Mouse (Mus musculus) adrenal gland, postnatal 25 days (tissue): Measurements from ENCODE around the gene Ahsg. TPM values are rescaled to one million over a fixed set of nuclear protein-coding genes. Genes with fewer than 3 reads are reported as not detected.

ENCODE experiments used
- DNase-seq: peaks from one replicate; pipeline ENCODE4 v3.0.0; 2021; ENCODE audit warnings: mixed read lengths
- long read RNA-seq: library from polyadenylated mRNA; stranded (forward); transcript quantifications from one replicate; pipeline ENCODE4 v2.0.0, GENCODE M21; 2021
- total RNA-seq: library from RNA; stranded (reverse); gene quantifications from 2 replicates; pipeline ENCODE4 v1.2.3, GENCODE M21; 2021

Gene Ahsg
- total RNA-seq = 1.6 and 132 TPM in 2 replicates
- long read RNA-seq, transcript Ahsg-201 (7 exons, 1,484 nt) = major isoform, 2,716 of 4,648 reads
- long read RNA-seq, partial matches to known transcripts = 1,883 of 4,648 reads
- long read RNA-seq, other reads (novel, unspliced or antisense) = 46 of 4,648 reads

GRCm38 (mm10) chr16:22890683-22891510 is at the start of gene Ahsg:
TSS of gene Ahsg (plus strand) at chr16:22891277.
- DNase-seq = no peak

GRCm38 (mm10) chr16:22842871-22843270 is 48.2 kb upstream of the Ahsg start:
- no peak for DNase-seq

GRCm38 (mm10) chr16:22844061-22844801 is 46.8 kb upstream of the Ahsg start:
- peak; percentile 87 for DNase-seq

- no peak for DNase-seq
Observed at GRCm38 (mm10) chr16:22844834-22845233, 46.2 kb upstream of the Ahsg start.

GRCm38 (mm10) chr16:22845481-22845880 is 45.6 kb upstream of the Ahsg start:
- DNase-seq = no peak

- no peak for DNase-seq
Observed at GRCm38 (mm10) chr16:22847686-22848085, 43.4 kb upstream of the Ahsg start.

GRCm38 (mm10) chr16:22848331-22848730 is 42.7 kb upstream of the Ahsg start:
- no peak for DNase-seq

- DNase-seq = no peak
Observed at GRCm38 (mm10) chr16:22852709-22853108, 38.4 kb upstream of the Ahsg start.

- DNase-seq = no peak
Observed at GRCm38 (mm10) chr16:22856773-22857172, 34.3 kb upstream of the Ahsg start.

- peak; percentile 99 for DNase-seq
Observed at GRCm38 (mm10) chr16:22857431-22858113, 33.5 kb upstream of the Ahsg start, which contains the start of the genes Tbccd1 and Dnajb11. TSS of gene Tbccd1 (minus strand) at chr16:22857669. TSS of gene Dnajb11 (plus strand) at chr16:22857845.

GRCm38 (mm10) chr16:22872397-22872796 is 18.7 kb upstream of the Ahsg start:
- no peak for DNase-seq

GRCm38 (mm10) chr16:22873369-22873768 is 17.7 kb upstream of the Ahsg start:
- no peak for DNase-seq

GRCm38 (mm10) chr16:22876218-22877043 is 14.6 kb upstream of the Ahsg start:
- DNase-seq = no peak

GRCm38 (mm10) chr16:22877660-22878390 is 13.3 kb upstream of the Ahsg start:
- DNase-seq = no peak

GRCm38 (mm10) chr16:22878716-22879115 is 12.4 kb upstream of the Ahsg start:
- no peak for DNase-seq

GRCm38 (mm10) chr16:22879945-22880595 is 11.0 kb upstream of the Ahsg start:
- no peak for DNase-seq

- no peak for DNase-seq
Observed at GRCm38 (mm10) chr16:22880900-22881299, 10.2 kb upstream of the Ahsg start.

- DNase-seq = no peak
Observed at GRCm38 (mm10) chr16:22881487-22881886, 9.6 kb upstream of the Ahsg start.

- no peak for DNase-seq
Observed at GRCm38 (mm10) chr16:22883441-22883840, 7.6 kb upstream of the Ahsg start.

GRCm38 (mm10) chr16:22885356-22885755 is 5.7 kb upstream of the Ahsg start:
- no peak for DNase-seq
